Mouse (Mus musculus) layer of hippocampus, adult 2 months (tissue): ENCODE results near the gene 1190005I06Rik. TPM values are rescaled to one million over a fixed set of nuclear protein-coding genes. Genes with fewer than 3 reads are reported as not detected.
"Not testable (repeated sequence)": the region's sequence is repeated elsewhere in the genome, so short reads cannot be mapped to it uniquely, and the experiment has no call there.

ENCODE experiments used
- DNase-seq, 2 experiments: peaks; one replicate each; pipeline ENCODE4 v3.0.0; 2022; ENCODE audit warnings: low spot score in 2 of 2
- H3K27ac ChIP-seq: fragments of 200-600 bp; 2 replicates; pipeline ENCODE4 v1.8.1; 2022
- H3K4me3 ChIP-seq: fragments of 200-600 bp; 2 replicates; pipeline ENCODE4 v1.8.1; 2022; ENCODE audit warnings: mild to moderate bottlenecking
- CTCF ChIP-seq: fragments of 200-600 bp; conservative IDR thresholded peaks from 2 replicates; pipeline ENCODE4 v1.8.1; 2022; ENCODE audit warnings: antibody characterized with exemption, mild to moderate bottlenecking, moderate library complexity
- total RNA-seq, 2 experiments: library from RNA; stranded (reverse); gene quantifications; 2 replicates each; pipeline ENCODE4 v1.2.3; 2021

1190005I06Rik gene
- total RNA-seq, 2 experiments from 2014 or later: 14.0 to 15.6 TPM

DNA sequence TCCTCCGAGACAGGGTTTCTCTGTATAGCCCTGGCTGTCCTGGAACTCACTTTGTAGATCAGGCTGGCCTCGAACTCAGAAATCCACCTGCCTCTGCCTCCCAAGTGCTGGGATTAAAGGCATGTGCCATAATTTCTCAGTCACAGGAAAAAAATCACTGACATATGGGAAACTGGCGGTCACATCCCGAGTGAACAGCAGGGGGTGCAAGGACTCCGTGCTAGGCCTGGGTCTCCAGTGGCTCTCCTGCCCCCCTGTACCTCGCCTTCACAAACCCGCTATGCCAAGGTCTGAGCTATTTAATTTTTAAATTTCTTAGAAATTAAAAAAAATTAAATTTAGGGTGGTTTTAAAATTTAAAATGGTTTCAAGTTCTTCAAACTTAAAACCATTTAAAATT is 33.0 kb upstream of the 1190005I06Rik start:
- peak in 1 of 2 experiments; percentile 52 for DNase-seq
- TF ChIP-seq CTCF: peak; percentile 75
- not testable (repeated sequence) for H3K4me3 ChIP-seq, H3K27ac ChIP-seq

DNA sequence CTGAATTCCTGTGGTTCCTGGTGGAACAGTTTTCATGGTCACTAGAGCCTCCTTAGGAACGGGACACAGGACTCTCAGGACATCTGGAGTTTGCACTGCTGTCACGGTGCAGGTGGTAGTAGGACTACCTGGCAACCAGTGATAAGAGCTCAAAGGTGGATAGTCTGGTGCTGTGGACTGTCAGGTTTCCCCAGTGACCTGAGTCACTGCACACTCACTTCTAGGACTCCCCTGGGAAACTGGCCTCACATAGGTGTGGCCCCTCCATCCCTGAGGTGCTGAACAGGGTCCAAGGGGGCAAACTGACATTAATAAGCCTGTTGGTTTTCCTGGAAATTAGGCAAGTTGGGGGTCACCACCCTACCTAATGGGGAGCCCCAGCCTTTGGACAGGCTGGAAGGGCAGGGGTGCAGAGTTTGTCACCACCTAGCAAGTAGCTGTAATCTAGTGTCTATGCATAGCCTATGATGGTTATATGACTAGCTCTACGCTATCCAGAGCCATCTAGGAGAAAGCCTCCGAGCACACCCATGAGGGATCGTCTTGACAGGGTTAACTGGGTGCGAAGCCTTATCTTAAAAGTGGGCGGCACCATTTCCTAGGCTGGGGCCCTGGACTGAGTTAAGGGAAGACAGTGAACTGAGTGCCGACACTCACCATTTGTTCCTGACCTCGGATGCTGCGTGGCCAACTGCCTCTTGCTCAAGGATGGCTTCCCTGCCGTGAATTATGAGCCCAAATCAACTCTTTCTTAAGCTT is 32.4 kb upstream of the 1190005I06Rik start:
- H3K27ac ChIP-seq: no peak overlapping the region

DNA sequence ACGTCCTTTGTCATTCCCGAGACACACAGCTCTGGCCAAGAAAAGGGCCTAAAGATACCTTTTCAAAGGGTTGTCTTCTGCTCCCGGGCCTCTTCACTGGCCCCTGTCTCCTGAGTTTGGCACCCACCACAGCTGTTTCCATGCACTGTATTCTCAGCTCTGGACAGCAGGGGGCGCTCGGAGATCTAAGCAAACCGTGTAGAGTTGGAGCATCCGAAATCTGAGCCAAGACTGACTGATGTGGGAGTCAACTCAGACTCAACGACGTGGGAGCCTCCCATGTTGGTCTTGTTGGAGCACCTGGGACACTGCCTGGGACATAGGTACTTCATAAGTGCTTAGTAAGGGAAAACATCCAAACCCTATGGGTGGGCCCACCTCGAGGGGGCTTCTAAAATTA is 31.0 kb upstream of the 1190005I06Rik start:
- Histone ChIP-seq H3K27ac (no peak overlapping the region), H3K4me3 (no peak overlapping the region)
- peak; percentile 75 to 89 for DNase-seq
- peak; percentile 96 for TF ChIP-seq CTCF

More for the DNA sequence above, 32.4 kb upstream of the 1190005I06Rik start:
- DNase-seq: no peak
- no peak for TF ChIP-seq CTCF
- H3K4me3 ChIP-seq: no peak overlapping the region

DNA sequence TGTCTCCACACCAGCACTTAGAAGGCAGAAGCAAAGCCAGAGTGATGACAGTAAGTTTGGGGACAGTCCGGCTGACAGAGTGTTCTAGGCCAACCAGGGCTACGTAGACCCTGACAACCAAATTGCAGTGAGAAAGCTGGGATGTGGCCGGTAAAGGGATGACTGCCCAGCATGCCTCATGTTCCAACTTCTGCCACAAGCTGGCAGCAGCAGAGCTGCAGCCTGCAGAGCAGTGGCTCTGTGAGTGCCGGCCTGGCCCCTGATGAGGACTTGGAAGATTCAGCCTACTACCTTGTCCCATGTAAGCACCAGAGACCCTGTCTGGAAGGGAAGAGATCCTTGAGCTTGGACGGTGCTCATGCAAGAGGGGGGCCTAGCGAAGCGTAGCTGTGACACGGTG is 28.3 kb upstream of the 1190005I06Rik start:
- peak; percentile 60 for TF ChIP-seq CTCF
- no peak overlapping the region for H3K27ac ChIP-seq
- no peak for DNase-seq
- H3K4me3 ChIP-seq: no peak overlapping the region

DNA sequence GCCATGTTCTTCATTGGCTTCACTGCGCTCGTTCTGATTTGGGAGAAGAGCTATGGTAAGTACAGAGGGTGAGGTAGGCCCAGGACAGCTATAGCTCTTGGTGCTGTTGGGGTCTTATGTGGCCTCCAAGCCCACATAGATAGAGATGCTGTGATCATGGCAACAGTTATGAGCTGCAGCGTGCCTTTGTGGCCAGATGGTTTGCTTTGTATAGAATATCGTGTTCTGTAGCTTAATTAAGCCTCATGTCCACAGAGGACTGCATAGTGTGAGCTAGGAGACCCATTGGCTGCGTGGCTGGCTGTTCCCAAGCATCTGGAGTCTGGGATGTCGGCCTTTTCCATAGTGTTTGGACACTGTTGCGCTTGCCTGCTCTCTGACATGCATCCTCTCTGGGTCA is 25.9 kb upstream of the 1190005I06Rik start:
- no peak for TF ChIP-seq CTCF
- no peak overlapping the region for H3K4me3 ChIP-seq
- no peak overlapping the region for H3K27ac ChIP-seq
- no peak for DNase-seq

DNA sequence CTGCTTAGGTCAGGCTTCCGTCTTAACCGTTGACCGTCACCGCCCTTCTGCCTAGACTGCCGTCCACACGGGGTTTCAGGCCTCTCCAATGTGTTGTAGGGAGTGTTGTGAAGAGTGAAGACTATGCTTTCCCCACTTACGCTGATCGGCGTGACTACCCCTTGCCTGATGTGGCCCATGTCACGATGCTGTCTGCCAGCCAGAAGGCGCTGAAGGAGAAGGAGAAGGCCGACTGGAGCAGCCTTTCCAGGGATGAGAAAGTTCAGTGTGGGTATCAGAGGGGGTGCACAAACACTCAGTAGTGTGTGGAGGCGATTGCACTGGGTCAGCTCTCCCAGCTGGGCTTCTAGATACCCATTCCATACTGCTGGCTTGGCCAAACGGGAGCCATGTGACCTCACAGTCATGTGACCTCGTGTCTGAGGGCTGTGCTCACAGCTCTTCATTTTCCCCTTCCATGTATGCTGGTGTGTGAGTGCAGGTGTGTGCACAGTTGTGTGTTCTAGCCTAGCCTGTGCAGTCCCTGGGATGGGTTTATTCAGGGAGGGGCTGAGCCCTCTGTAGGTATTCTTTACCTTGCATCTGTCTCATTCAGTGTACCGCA is 25.3 kb upstream of the 1190005I06Rik start:
- Histone ChIP-seq H3K4me3 (no peak overlapping the region), H3K27ac (no peak overlapping the region)
- DNase-seq: no peak
- no peak for TF ChIP-seq CTCF

DNA sequence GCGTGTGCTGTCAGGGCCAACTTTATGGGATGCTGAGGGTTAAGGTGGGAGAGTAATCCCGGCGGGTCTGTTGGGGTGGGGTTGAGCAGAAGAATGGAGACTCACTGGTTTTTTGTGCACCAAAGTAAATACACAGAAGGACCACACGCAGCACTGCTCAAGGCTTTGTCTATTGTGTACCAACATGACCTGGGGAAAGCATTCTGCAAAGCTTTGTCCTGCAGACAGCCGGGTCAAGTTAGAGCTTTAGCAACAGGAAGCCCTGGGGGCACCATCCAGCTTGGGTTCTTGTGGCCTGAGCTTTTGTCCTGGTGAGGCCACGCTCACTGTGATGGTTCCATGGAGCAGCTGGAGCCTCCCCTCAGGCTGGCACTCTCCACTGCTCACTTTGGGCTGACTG is 24.3 kb upstream of the 1190005I06Rik start:
- no peak for TF ChIP-seq CTCF
- DNase-seq: no peak
- H3K27ac ChIP-seq: no peak overlapping the region
- H3K4me3 ChIP-seq: no peak overlapping the region

DNA sequence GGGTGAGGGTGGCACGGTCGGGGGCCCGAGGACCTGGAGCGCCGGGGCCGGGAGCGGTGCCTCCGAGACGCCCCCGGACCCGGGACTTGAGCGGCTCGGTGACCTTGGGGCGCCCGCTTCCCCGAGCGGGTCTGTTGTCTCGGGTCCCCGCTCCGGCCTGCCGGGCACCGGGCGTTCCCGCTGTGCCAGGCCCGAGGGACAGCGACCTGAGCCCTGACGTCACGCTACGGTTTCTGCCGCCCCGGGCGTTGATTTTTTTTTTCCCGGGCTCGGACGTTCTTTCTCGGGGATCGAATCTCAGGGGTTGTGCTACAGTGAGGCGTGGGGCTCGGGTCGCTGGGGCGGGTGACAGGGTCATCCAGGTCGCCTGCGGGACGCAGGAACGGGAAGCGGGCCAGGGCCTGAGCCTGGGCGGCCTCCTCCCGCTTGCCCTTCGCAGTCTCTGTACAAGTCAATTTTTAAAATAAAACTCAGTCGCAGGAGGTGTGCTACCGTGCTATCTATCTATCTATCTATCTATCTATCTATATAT is 21.0 kb upstream of the 1190005I06Rik start, which contains the start of gene Emc8:
Gene Emc8, minus strand, starts transcription at position 200 of the 532 bp plus-strand sequence.
- Histone ChIP-seq H3K27ac (peak within 1 kb of the TSS; percentile 97), H3K4me3 (peak within 1 kb of the TSS; percentile 100)
- no peak for DNase-seq
- TF ChIP-seq CTCF: no peak

DNA sequence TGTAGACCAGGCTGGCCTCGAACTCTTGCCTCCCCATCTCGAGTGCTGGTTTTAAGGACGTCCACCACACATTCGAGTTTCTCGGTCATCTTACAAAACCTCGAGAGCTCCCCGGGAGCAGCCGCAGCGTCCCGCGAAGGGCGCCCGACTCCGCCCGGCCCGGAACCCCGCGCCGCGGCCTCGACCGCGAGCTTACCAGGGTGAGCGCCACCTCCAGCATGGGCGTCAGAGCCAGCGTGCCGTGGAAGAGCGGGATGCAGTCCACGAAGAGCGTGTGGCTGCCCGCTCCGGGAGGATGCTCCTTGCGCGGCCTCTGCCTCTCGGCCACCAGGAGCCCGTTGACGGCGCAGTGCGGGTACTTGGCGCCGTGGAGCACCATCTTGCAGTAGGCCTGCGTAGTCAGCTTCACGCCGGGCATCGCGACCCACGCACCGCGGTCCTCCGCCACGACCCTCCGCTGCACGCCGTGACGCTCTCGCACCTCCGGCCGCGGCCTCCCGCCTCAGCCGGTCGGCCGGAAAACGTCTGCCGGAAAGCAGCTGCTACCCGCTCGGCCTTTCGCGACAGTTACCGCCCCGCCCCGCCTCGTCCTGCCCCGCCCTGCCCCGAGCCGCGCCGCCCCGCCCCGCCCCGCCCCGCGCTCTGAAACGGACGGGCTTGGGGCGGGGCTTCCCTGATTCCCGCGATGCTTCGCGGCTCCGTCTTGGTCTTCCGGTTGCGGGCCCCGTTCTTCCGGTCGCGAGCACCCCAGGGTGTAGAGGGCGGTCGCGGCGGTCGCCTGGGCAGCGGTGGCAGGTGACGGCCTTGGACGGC is 20.3 kb upstream of the 1190005I06Rik start, which contains the start of the genes Gm27021 and Cox4i1:
Gene Gm27021, minus strand, starts transcription at position 519 of the 813 bp plus-strand sequence.
Gene Cox4i1, plus strand, starts transcription at position 662 of the 813 bp plus-strand sequence.
- H3K27ac ChIP-seq: peak within 1 kb of the TSS; percentile 97
- TF ChIP-seq CTCF: 0 out of 2 replicates have a peak, but pooled peaks have one; percentile 35
- H3K4me3 ChIP-seq: peak within 1 kb of the TSS; percentile 100
- DNase-seq: peak; percentile 88 to 89

DNA sequence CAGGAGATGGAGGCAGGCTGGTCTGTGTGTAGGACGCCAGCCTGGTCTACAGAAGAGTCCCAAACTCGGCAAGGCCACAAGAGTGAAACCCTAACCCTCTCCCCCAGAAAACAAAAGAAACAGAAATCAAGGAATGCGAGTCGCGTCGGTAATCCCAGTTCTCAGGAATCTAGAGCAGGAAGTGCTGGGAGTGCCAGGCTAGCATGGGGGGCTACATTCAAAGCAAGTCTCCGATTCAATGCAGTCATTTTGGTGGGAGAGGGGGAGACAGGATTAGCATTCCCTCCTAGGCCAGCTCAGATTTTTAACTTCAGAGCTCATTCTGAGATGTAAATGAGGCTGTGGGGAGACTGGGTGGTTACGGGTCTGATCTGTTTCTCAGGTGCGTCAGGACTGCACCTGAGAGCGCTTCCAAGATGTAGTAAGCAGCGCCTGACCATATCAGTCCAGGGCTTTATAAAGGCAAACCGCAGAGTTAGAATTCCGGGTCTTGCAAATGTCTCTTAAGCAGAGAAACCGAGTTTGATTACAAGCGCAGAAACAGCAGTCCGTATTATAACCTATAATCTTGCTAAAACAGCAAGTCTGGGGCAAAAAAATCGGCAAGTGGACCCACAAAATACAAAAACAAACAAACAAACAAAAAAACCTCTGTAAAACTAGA is 19.5 kb upstream of the 1190005I06Rik start:
- Histone ChIP-seq H3K4me3 (peak overlapping the region; percentile 100), H3K27ac (peak overlapping the region; percentile 97)
- TF ChIP-seq CTCF: no peak
- no peak for DNase-seq

DNA sequence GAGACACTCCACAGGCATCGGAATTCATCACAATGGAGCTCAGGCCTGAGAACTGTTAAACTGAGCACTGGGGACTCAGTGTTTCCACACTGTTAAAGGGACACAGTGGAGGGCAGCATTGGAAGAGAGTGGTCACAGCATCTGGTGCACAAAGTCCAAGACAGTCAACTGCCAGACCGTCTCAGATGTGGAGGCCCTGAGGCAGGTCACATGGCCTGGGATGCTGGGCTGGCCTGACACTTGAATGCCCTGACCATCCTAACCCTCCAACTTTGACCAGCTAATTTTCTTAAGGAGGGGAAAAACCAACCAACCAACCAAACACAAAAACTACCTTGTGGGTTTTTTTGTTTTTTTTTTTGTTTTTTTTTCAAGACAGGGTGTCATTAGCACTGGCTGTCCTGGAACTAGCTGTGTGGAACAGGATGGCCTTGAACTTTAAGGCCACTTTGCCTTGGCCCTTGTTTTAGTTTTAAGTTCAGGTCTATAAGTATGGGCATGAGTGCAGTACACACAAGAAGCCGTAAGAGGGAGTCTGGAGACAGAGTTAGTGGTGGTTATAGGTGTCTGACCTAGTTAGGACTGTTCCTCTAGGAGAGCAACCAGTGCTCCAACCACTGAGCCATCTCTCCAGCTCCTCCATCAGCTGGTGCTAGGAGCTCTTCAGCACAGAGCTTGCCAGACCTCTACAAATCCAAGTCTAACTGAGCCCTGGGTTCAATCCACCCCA is 18.5 kb upstream of the 1190005I06Rik start:
- Histone ChIP-seq H3K4me3 (peak overlapping the region; percentile 100), H3K27ac (peak overlapping the region; percentile 97)
- no peak for DNase-seq
- TF ChIP-seq CTCF: peak; percentile 60
